Mouse (Mus musculus) ES-Bruce4 (cell line): ENCODE data around the gene Tmem268. TPM values are rescaled to one million over a fixed set of nuclear protein-coding genes. Genes with fewer than 3 reads are reported as not detected.

Experiments
- H3K27ac ChIP-seq: 2 replicates; pipeline ENCODE4 v1.5.1; 2012; ENCODE audit warnings: low read length, inconsistent platforms; ENCODE audit not compliant: insufficient read depth
- H3K27me3 ChIP-seq: 2 replicates; pipeline ENCODE4 v1.6.1; 2012; ENCODE audit warnings: mild to moderate bottlenecking, low read length, inconsistent platforms; ENCODE audit not compliant: control insufficient read depth, poor library complexity, insufficient read depth, severe bottlenecking
- H3K36me3 ChIP-seq: 2 replicates; pipeline ENCODE4 v1.6.1; 2012; ENCODE audit warnings: inconsistent platforms, mild to moderate bottlenecking, low read length, moderate library complexity; ENCODE audit not compliant: control insufficient read depth, poor library complexity, insufficient read depth, severe bottlenecking
- H3K4me1 ChIP-seq: one replicate; pipeline ENCODE4 v1.8.1; 2011; ENCODE audit warnings: low read length; ENCODE audit not compliant: control insufficient read depth, insufficient read depth
- H3K4me3 ChIP-seq: 2 replicates; pipeline ENCODE4 v1.5.1; 2011; ENCODE audit warnings: low read depth, mild to moderate bottlenecking, low read length
- H3K9ac ChIP-seq: 2 replicates; pipeline ENCODE4 v1.6.1; 2012; ENCODE audit warnings: low read depth, mild to moderate bottlenecking, inconsistent platforms; ENCODE audit not compliant: poor library complexity, severe bottlenecking
- H3K9me3 ChIP-seq: replicated peaks from 2 replicates; pipeline ENCODE4 v1.6.1; 2012; ENCODE audit warnings: mild to moderate bottlenecking, low read length, inconsistent platforms; ENCODE audit not compliant: control insufficient read depth, poor library complexity, insufficient read depth, severe bottlenecking
- CTCF ChIP-seq: IDR thresholded peaks from one replicate; pipeline ENCODE4 v1.8.1; 2011; ENCODE audit warnings: low read depth, low read length
- EP300 ChIP-seq: IDR thresholded peaks from 2 replicates; pipeline ENCODE4 v1.6.1; 2011; ENCODE audit warnings: low read depth, low read length; ENCODE audit not compliant: insufficient read depth
- POLR2A ChIP-seq: IDR thresholded peaks from one replicate; pipeline ENCODE4 v1.8.1; 2011; ENCODE audit warnings: low read length; ENCODE audit not compliant: insufficient read depth
- polyA plus RNA-seq: library from polyadenylated mRNA; stranded (reverse); fragments of >200 nt; gene quantifications from 2 replicates; pipeline ENCODE4 v1.2.4, GENCODE M21; 2011; ENCODE audit warnings: low read depth; ENCODE audit not compliant: missing spikeins, insufficient read depth, insufficient read length

Tmem268 gene
- polyA plus RNA-seq, 1 experiment: 8.9 TPM

- no peak for TF ChIP-seq EP300
- TF ChIP-seq CTCF: no peak
- no peak for TF ChIP-seq POLR2A
- no peaks in the 10 kb centered on the region for H3K27me3 ChIP-seq
- no peak overlapping the region for H3K4me3 ChIP-seq
- H3K9ac ChIP-seq: no peak overlapping the region
- no peaks in the 10 kb centered on the region for H3K36me3 ChIP-seq
- peaks cover 17% of the 10 kb centered on the region for H3K9me3 ChIP-seq
- no peak overlapping the region for H3K27ac ChIP-seq
- H3K4me1 ChIP-seq: no peaks in the 10 kb centered on the region
These were observed 14.0 kb downstream of the Tmem268 start for GRCm38 (mm10) chr4:63572621-63573020.

GRCm38 (mm10) chr4:63579649-63580048 is 21.1 kb downstream of the Tmem268 start:
- Histone ChIP-seq H3K9ac (no peak overlapping the region), H3K27me3 (no peaks in the 10 kb centered on the region), H3K4me1 (no peaks in the 10 kb centered on the region), H3K4me3 (no peak overlapping the region), H3K27ac (no peak overlapping the region), H3K9me3 (peaks cover 21% of the 10 kb centered on the region), H3K36me3 (no peaks in the 10 kb centered on the region)
- TF ChIP-seq EP300 (no peak), CTCF (no peak), POLR2A (no peak)

- Histone ChIP-seq H3K4me1 (no peaks in the 10 kb centered on the region), H3K36me3 (no peaks in the 10 kb centered on the region), H3K4me3 (no peak overlapping the region), H3K27ac (no peak overlapping the region), H3K27me3 (no peaks in the 10 kb centered on the region), H3K9me3 (peaks cover 21% of the 10 kb centered on the region), H3K9ac (no peak overlapping the region)
- TF ChIP-seq EP300 (no peak), CTCF (no peak), POLR2A (no peak)
These were observed 21.5 kb downstream of the Tmem268 start for GRCm38 (mm10) chr4:63580078-63580477.

- Histone ChIP-seq H3K27me3 (no peaks in the 10 kb centered on the region), H3K36me3 (no peaks in the 10 kb centered on the region), H3K4me3 (no peak overlapping the region), H3K9me3 (peaks cover 15% of the 10 kb centered on the region), H3K9ac (no peak overlapping the region), H3K27ac (no peak overlapping the region), H3K4me1 (no peaks in the 10 kb centered on the region)
- TF ChIP-seq POLR2A (no peak), EP300 (no peak), CTCF (no peak)
These were observed 24.0 kb downstream of the Tmem268 start for GRCm38 (mm10) chr4:63582580-63582979.

- Histone ChIP-seq H3K36me3 (no peaks in the 10 kb centered on the region), H3K9ac (no peak overlapping the region)
- no peak for TF ChIP-seq CTCF
- TF ChIP-seq POLR2A: no peak
- no peak for TF ChIP-seq EP300
These were observed 26.6 kb downstream of the Tmem268 start for GRCm38 (mm10) chr4:63585216-63585615.

GRCm38 (mm10) chr4:63586240-63586639 is 27.7 kb downstream of the Tmem268 start:
- Histone ChIP-seq H3K36me3 (no peaks in the 10 kb centered on the region), H3K27me3 (no peaks in the 10 kb centered on the region), H3K9me3 (no peaks in the 10 kb centered on the region), H3K27ac (no peak overlapping the region), H3K4me3 (no peak overlapping the region), H3K4me1 (no peaks in the 10 kb centered on the region), H3K9ac (no peak overlapping the region)
- no peak for TF ChIP-seq CTCF

More at GRCm38 (mm10) chr4:63585216-63585615, 26.6 kb downstream of the Tmem268 start:
- Histone ChIP-seq H3K4me1 (no peaks in the 10 kb centered on the region), H3K4me3 (no peak overlapping the region), H3K27ac (no peak overlapping the region), H3K9me3 (no peaks in the 10 kb centered on the region), H3K27me3 (no peaks in the 10 kb centered on the region)
